Mouse (Mus musculus): ENCODE results near the gene Prkx. TPM values are rescaled to one million over a fixed set of nuclear protein-coding genes. Genes with fewer than 3 reads are reported as not detected.

Gene Prkx
- total RNA-seq, 2 experiments from 2014 or later = 14.6 to 16.5 TPM

Other genes with a start within 250 kb of the Prkx start
- gene Pbsn, start 57.3 kb upstream of the Prkx start, total RNA-seq (2021) = not detected
- gene Gm14744, start 68.5 kb upstream of the Prkx start, total RNA-seq (2021) = not detected
- not detected for gene 5430402E10Rik, start 128.8 kb upstream of the Prkx start, total RNA-seq (2021)

Measured in heart, adult 18-20 months (tissue).